Mouse (Mus musculus): ENCODE measurements around the gene Nenf. TPM values are rescaled to one million over a fixed set of nuclear protein-coding genes. Genes with fewer than 3 reads are reported as not detected.
A peak's percentile ranks its signal among the peaks of the same experiment; 100 is the strongest.

Gene Nenf
- total and polyA plus RNA-seq, 2 experiments, result 24.3 to 31.5 TPM

- Histone ChIP-seq H3K27me3 (ENCODE audit: control insufficient read depth, insufficient read depth, low read length) (no peaks in the 10 kb centered on the region), H3K4me1 (ENCODE audit: control insufficient read depth, insufficient read depth, low read length) (peaks cover 40% of the 10 kb centered on the region), H3K36me3 (ENCODE audit: control insufficient read depth, insufficient read depth, low read length) (no peaks in the 10 kb centered on the region), H3K4me3 (ENCODE audit: insufficient read depth, low read depth, low read length) (no peak overlapping the region), H3K27ac (replicated peaks; ENCODE audit: insufficient read depth, low read depth, low read length) (no peak overlapping the region), H3K79me2 (ENCODE audit: control insufficient read depth, insufficient read depth, low read length) (no peaks in the 10 kb centered on the region), H3K9ac (ENCODE audit: low read depth, low read length) (no peak overlapping the region)
- DNase-seq (ENCODE audit: extremely low read depth, low read depth, low spot score), result no peak
- no peak for TF ChIP-seq POLR2A (IDR thresholded peaks at IDR 0.05; ENCODE audit: extremely low read depth, insufficient read depth, low read length)
- no peak for TF ChIP-seq CTCF (IDR thresholded peaks at IDR 0.05; ENCODE audit: low read depth, low read length)
- WGBS, result 58% methylated on average over 7 of the region's 7 CpGs
Measured at GRCm38 (mm10) chr1:191259121-191259520, 58.9 kb downstream of the Nenf start.

- Histone ChIP-seq H3K4me3 (ENCODE audit: insufficient read depth, low read depth, low read length) (no peak overlapping the region), H3K27me3 (ENCODE audit: control insufficient read depth, insufficient read depth, low read length) (no peaks in the 10 kb centered on the region), H3K4me1 (ENCODE audit: control insufficient read depth, insufficient read depth, low read length) (peaks cover 36% of the 10 kb centered on the region), H3K27ac (replicated peaks; ENCODE audit: insufficient read depth, low read depth, low read length) (no peak overlapping the region), H3K79me2 (ENCODE audit: control insufficient read depth, insufficient read depth, low read length) (no peaks in the 10 kb centered on the region), H3K9ac (ENCODE audit: low read depth, low read length) (no peak overlapping the region), H3K36me3 (ENCODE audit: control insufficient read depth, insufficient read depth, low read length) (no peaks in the 10 kb centered on the region)
- DNase-seq (ENCODE audit: extremely low read depth, low read depth, low spot score), result no peak
- TF ChIP-seq CTCF (IDR thresholded peaks at IDR 0.05; ENCODE audit: low read depth, low read length) (no peak), POLR2A (IDR thresholded peaks at IDR 0.05; ENCODE audit: extremely low read depth, insufficient read depth, low read length) (no peak)
- WGBS, result 72% methylated on average over 3 of the region's 3 CpGs
Measured at GRCm38 (mm10) chr1:191258521-191258920, 59.5 kb downstream of the Nenf start.

- no peaks in the 10 kb centered on the region for H3K79me2 ChIP-seq (ENCODE audit: control insufficient read depth, insufficient read depth, low read length)
- peak overlapping the region; percentile 56 for H3K27ac ChIP-seq (replicated peaks; ENCODE audit: insufficient read depth, low read depth, low read length)
- H3K4me3 ChIP-seq (ENCODE audit: insufficient read depth, low read depth, low read length), result no peak overlapping the region
- WGBS, result 16% methylated on average over 2 of the region's 2 CpGs
- DNase-seq (ENCODE audit: extremely low read depth, low read depth, low spot score), result peak; percentile 74
- H3K9ac ChIP-seq (ENCODE audit: low read depth, low read length), result no peak overlapping the region
- H3K4me1 ChIP-seq (ENCODE audit: control insufficient read depth, insufficient read depth, low read length), result peaks cover 32% of the 10 kb centered on the region
- TF ChIP-seq POLR2A (IDR thresholded peaks at IDR 0.05; ENCODE audit: extremely low read depth, insufficient read depth, low read length) (no peak), CTCF (IDR thresholded peaks at IDR 0.05; ENCODE audit: low read depth, low read length) (no peak)
- H3K27me3 ChIP-seq (ENCODE audit: control insufficient read depth, insufficient read depth, low read length), result no peaks in the 10 kb centered on the region
- H3K36me3 ChIP-seq (ENCODE audit: control insufficient read depth, insufficient read depth, low read length), result no peaks in the 10 kb centered on the region
Measured at GRCm38 (mm10) chr1:191257981-191258380, 60.0 kb downstream of the Nenf start.

- Histone ChIP-seq H3K36me3 (ENCODE audit: control insufficient read depth, insufficient read depth, low read length) (no peaks in the 10 kb centered on the region), H3K4me1 (ENCODE audit: control insufficient read depth, insufficient read depth, low read length) (peaks cover 31% of the 10 kb centered on the region), H3K4me3 (ENCODE audit: insufficient read depth, low read depth, low read length) (no peak overlapping the region), H3K27me3 (ENCODE audit: control insufficient read depth, insufficient read depth, low read length) (no peaks in the 10 kb centered on the region), H3K79me2 (ENCODE audit: control insufficient read depth, insufficient read depth, low read length) (no peaks in the 10 kb centered on the region), H3K27ac (replicated peaks; ENCODE audit: insufficient read depth, low read depth, low read length) (peak overlapping the region; percentile 57), H3K9ac (ENCODE audit: low read depth, low read length) (no peak overlapping the region)
- peak; percentile 82 for DNase-seq (ENCODE audit: extremely low read depth, low read depth, low spot score)
- WGBS, result 21% methylated on average over 3 of the region's 3 CpGs
- no peak for TF ChIP-seq POLR2A (IDR thresholded peaks at IDR 0.05; ENCODE audit: extremely low read depth, insufficient read depth, low read length)
- TF ChIP-seq CTCF (IDR thresholded peaks at IDR 0.05; ENCODE audit: low read depth, low read length), result no peak
Measured at GRCm38 (mm10) chr1:191257351-191257771, 60.6 kb downstream of the Nenf start.

Other genes with a start within 250 kb of the Nenf start
- gene Batf3, start 220.3 kb downstream of the Nenf start, total RNA-seq (2014; rRNA removed), result 1.6 and 2.2 TPM in 2 replicates
- 2.5 and 2.9 TPM in 2 replicates for gene Batf3, start 220.3 kb downstream of the Nenf start, polyA plus RNA-seq (2012; rRNA removed)
- gene Fam71a, start 153.4 kb downstream of the Nenf start, total RNA-seq (2014; rRNA removed), result not detected in 2 replicates
- gene Fam71a, start 153.4 kb downstream of the Nenf start, polyA plus RNA-seq (2012; rRNA removed), result not detected in 2 replicates
- gene Atf3, start 100.2 kb downstream of the Nenf start, total RNA-seq (2014; rRNA removed), result 0.55 and 1.1 TPM in 2 replicates
- gene Atf3, start 100.2 kb downstream of the Nenf start, polyA plus RNA-seq (2012; rRNA removed), result 0.55 and 0.81 TPM in 2 replicates
- 1.0 and 1.9 TPM in 2 replicates for gene Tmem206, start 7.7 kb upstream of the Nenf start, total RNA-seq (2014; rRNA removed)
- gene Tmem206, start 7.7 kb upstream of the Nenf start, polyA plus RNA-seq (2012; rRNA removed), result 1.4 and 1.5 TPM in 2 replicates
- 149 and 170 TPM in 2 replicates for gene Ppp2r5a, start 85.1 kb upstream of the Nenf start, total RNA-seq (2014; rRNA removed)
- 75.3 and 80.3 TPM in 2 replicates for gene Ppp2r5a, start 85.1 kb upstream of the Nenf start, polyA plus RNA-seq (2012; rRNA removed)